Mouse (Mus musculus): ENCODE measurements around the gene Hils1.

GRCm38 (mm10) chr11:94939280-94939679, 28.1 kb upstream of the Hils1 start:
- TF ChIP-seq POLR2A (IDR thresholded peaks at IDR 0.05; ENCODE audit: insufficient read depth, low read length) (no peak), EP300 (IDR thresholded peaks at IDR 0.05; ENCODE audit: insufficient read depth, low read depth, low read length) (no peak)
